Mouse (Mus musculus) hindbrain, embryonic 12.5 days (tissue): ENCODE measurements around the gene Mvb12a. TPM values are rescaled to one million over a fixed set of nuclear protein-coding genes. Genes with fewer than 3 reads are reported as not detected.
"Not testable (repeated sequence)": the region's sequence is repeated elsewhere in the genome, so short reads cannot be mapped to it uniquely, and the experiment has no call there.

Experiments used
- ATAC-seq: fragments of 200-750 bp; cut with Nextera tagmentation; 2 replicates; pipeline ENCODE4 v1.8.0; 2017; ENCODE audit warnings: moderate TSS enrichment; ENCODE audit not compliant: low FRiP score
- H3K27ac ChIP-seq: fragments of 300-500 bp; sonication (generic); 2 replicates; pipeline ENCODE4 v1.5.1; 2016; ENCODE audit warnings: mild to moderate bottlenecking
- H3K27me3 ChIP-seq: fragments of 300-500 bp; sonication (generic); 2 replicates; pipeline ENCODE4 v1.6.1; 2016; ENCODE audit warnings: mild to moderate bottlenecking
- H3K36me3 ChIP-seq: fragments of 300-500 bp; sonication (generic); 2 replicates; pipeline ENCODE4 v1.6.1; 2016; ENCODE audit warnings: mild to moderate bottlenecking
- H3K4me1 ChIP-seq: fragments of 300-500 bp; sonication (generic); 2 replicates; pipeline ENCODE4 v1.6.1; 2016
- H3K4me2 ChIP-seq: fragments of 300-500 bp; sonication (generic); replicated peaks from 2 replicates; pipeline ENCODE4 v1.6.1; 2016; ENCODE audit warnings: mild to moderate bottlenecking
- H3K4me3 ChIP-seq: fragments of 300-500 bp; sonication (generic); 2 replicates; pipeline ENCODE4 v1.5.1; 2016; ENCODE audit warnings: mild to moderate bottlenecking
- H3K9ac ChIP-seq: fragments of 300-500 bp; sonication (generic); 2 replicates; pipeline ENCODE4 v1.6.1; 2016; ENCODE audit warnings: mild to moderate bottlenecking, moderate library complexity
- H3K9me3 ChIP-seq: fragments of 300-500 bp; sonication (generic); replicated peaks from 2 replicates; pipeline ENCODE4 v1.6.1; 2016; ENCODE audit warnings: mild to moderate bottlenecking
- WGBS: fragments of 180-500 bp; shearing (Covaris S2); methylation state at CpG from one replicate; pipeline ENCODE4 v1.1.7; 2016; 5-methylcytosine and 5-hydroxymethylcytosine counted together
- polyA plus RNA-seq: library from polyadenylated mRNA; unstranded; fragments of >200 nt; fragmentation: Nextera tagmentation; extraction: Ambion mirVana; gene quantifications from 2 replicates; pipeline ENCODE4 v1.2.1, GENCODE M21; 2016

Gene Mvb12a
- polyA plus RNA-seq, 1 experiment from 2014 or later: 58.4 TPM

- Histone ChIP-seq H3K9me3 (no peaks in the 10 kb centered on the region), H3K4me3 (no peak overlapping the region), H3K36me3 (no peaks in the 10 kb centered on the region), H3K4me2 (no peak overlapping the region), H3K27ac (no peak overlapping the region), H3K4me1 (peaks cover 7% of the 10 kb centered on the region; the same call in 1 of the 2 replicates), H3K9ac (no peak overlapping the region), H3K27me3 (peaks cover 64% of the 10 kb centered on the region)
- WGBS: 60% methylated on average over 2 of the region's 2 CpGs
- no peak for ATAC-seq
Measured at GRCm38 (mm10) chr8:71509316-71509715, 33.4 kb upstream of the Mvb12a start.

GRCm38 (mm10) chr8:71511644-71512043 lies 31.1 kb upstream of the Mvb12a start, which contains the start of gene Plvap:
TSS of gene Plvap (minus strand) at chr8:71511752.
- WGBS: 59% methylated on average over 14 of the region's 14 CpGs
- H3K27me3 ChIP-seq: peaks cover 48% of the 10 kb centered on the region
- no peak for ATAC-seq
- H3K4me2 ChIP-seq: no peak within 1 kb of the TSS
- H3K4me1 ChIP-seq: peaks cover 8% of the 10 kb centered on the region
- no peak within 1 kb of the TSS for H3K4me3 ChIP-seq
- no peaks in the 10 kb centered on the region for H3K9me3 ChIP-seq
- no peaks in the 10 kb centered on the region for H3K36me3 ChIP-seq
- no peak within 1 kb of the TSS for H3K9ac ChIP-seq
- H3K27ac ChIP-seq: no peak within 1 kb of the TSS

- Histone ChIP-seq H3K4me3 (no peak overlapping the region), H3K27me3 (peaks cover 32% of the 10 kb centered on the region), H3K27ac (no peak overlapping the region), H3K9me3 (no peaks in the 10 kb centered on the region), H3K4me2 (no peak overlapping the region), H3K9ac (no peak overlapping the region), H3K36me3 (no peaks in the 10 kb centered on the region), H3K4me1 (peaks cover 9% of the 10 kb centered on the region)
- 64% methylated on average over 14 of the region's 15 CpGs for WGBS
- no peak for ATAC-seq
Measured at GRCm38 (mm10) chr8:71513018-71513754, 29.5 kb upstream of the Mvb12a start.

GRCm38 (mm10) chr8:71515043-71515442 lies 27.7 kb upstream of the Mvb12a start:
- Histone ChIP-seq H3K9me3 (no peaks in the 10 kb centered on the region), H3K27ac (no peak overlapping the region), H3K4me3 (no peak overlapping the region), H3K4me2 (no peak overlapping the region), H3K36me3 (no peaks in the 10 kb centered on the region), H3K9ac (no peak overlapping the region), H3K27me3 (peaks cover 15% of the 10 kb centered on the region; the same call in 1 of the 2 replicates), H3K4me1 (peaks cover 9% of the 10 kb centered on the region)
- no peak for ATAC-seq
- WGBS: 67% methylated on average over 5 of the region's 5 CpGs

GRCm38 (mm10) chr8:71516786-71517185 lies 25.9 kb upstream of the Mvb12a start:
- Histone ChIP-seq H3K4me2 (no peak overlapping the region), H3K9ac (no peak overlapping the region), H3K4me3 (no peak overlapping the region), H3K9me3 (no peaks in the 10 kb centered on the region), H3K36me3 (no peaks in the 10 kb centered on the region), H3K27ac (no peak overlapping the region), H3K4me1 (peaks cover 11% of the 10 kb centered on the region), H3K27me3 (peaks cover 2% of the 10 kb centered on the region; the same call in 1 of the 2 replicates)
- 9% methylated on average over 6 of the region's 6 CpGs for WGBS
- no peak for ATAC-seq

GRCm38 (mm10) chr8:71519037-71519825 lies 23.5 kb upstream of the Mvb12a start:
- peaks cover 11% of the 10 kb centered on the region for H3K4me1 ChIP-seq

GRCm38 (mm10) chr8:71521634-71522033 lies 21.1 kb upstream of the Mvb12a start:
- H3K27me3 ChIP-seq: peaks cover 36% of the 10 kb centered on the region
- H3K9ac ChIP-seq: no peak overlapping the region
- no peak overlapping the region for H3K4me3 ChIP-seq
- no peaks in the 10 kb centered on the region for H3K9me3 ChIP-seq
- H3K4me1 ChIP-seq: peaks cover 23% of the 10 kb centered on the region
- H3K36me3 ChIP-seq: no peaks in the 10 kb centered on the region
- peak; percentile 65 for ATAC-seq
- no peak overlapping the region for H3K27ac ChIP-seq
- WGBS: 6% methylated on average over 17 of the region's 17 CpGs
- no peak overlapping the region for H3K4me2 ChIP-seq

More at GRCm38 (mm10) chr8:71519037-71519825, 23.5 kb upstream of the Mvb12a start:
- 48% methylated on average over 8 of the region's 10 CpGs for WGBS
- H3K27ac ChIP-seq, ATAC-seq, H3K4me2 ChIP-seq, H3K4me3 ChIP-seq, H3K9ac ChIP-seq, H3K36me3 ChIP-seq, H3K9me3 ChIP-seq: not testable (repeated sequence)
- H3K27me3 ChIP-seq: peaks cover 12% of the 10 kb centered on the region

GRCm38 (mm10) chr8:71525226-71526050 lies 17.3 kb upstream of the Mvb12a start, which contains the start of gene Ccdc194:
TSS of gene Ccdc194 (minus strand) at chr8:71525711.
- ATAC-seq: no peak
- 4% methylated on average over 46 of the region's 46 CpGs for WGBS
- peak within 1 kb of the TSS; percentile 22; the same call in 1 of the 2 replicates for H3K4me2 ChIP-seq
- no peaks in the 10 kb centered on the region for H3K9me3 ChIP-seq
- H3K4me1 ChIP-seq: peaks cover 18% of the 10 kb centered on the region
- H3K4me3 ChIP-seq: peak within 1 kb of the TSS; percentile 12; the same call in 1 of the 2 replicates
- H3K27me3 ChIP-seq: peaks cover 56% of the 10 kb centered on the region
- no peak within 1 kb of the TSS for H3K27ac ChIP-seq
- H3K36me3 ChIP-seq: no peaks in the 10 kb centered on the region
- H3K9ac ChIP-seq: no peak within 1 kb of the TSS

- 1% methylated on average over 6 of the region's 6 CpGs for WGBS
- H3K27me3 ChIP-seq: peaks cover 56% of the 10 kb centered on the region
Measured at GRCm38 (mm10) chr8:71526272-71526671, 16.4 kb upstream of the Mvb12a start.

GRCm38 (mm10) chr8:71527162-71527870 lies 15.4 kb upstream of the Mvb12a start:
- 29% methylated on average over 3 of the region's 3 CpGs for WGBS
- Histone ChIP-seq H3K27me3 (peaks cover 56% of the 10 kb centered on the region), H3K4me3 (no peak overlapping the region)

More at GRCm38 (mm10) chr8:71526272-71526671, 16.4 kb upstream of the Mvb12a start:
- no peak for ATAC-seq
- H3K9ac ChIP-seq: no peak overlapping the region
- H3K4me3 ChIP-seq: no peak overlapping the region
- no peak overlapping the region for H3K27ac ChIP-seq
- no peaks in the 10 kb centered on the region for H3K36me3 ChIP-seq
- H3K9me3 ChIP-seq: no peaks in the 10 kb centered on the region
- H3K4me2 ChIP-seq: no peak overlapping the region
- peaks cover 18% of the 10 kb centered on the region for H3K4me1 ChIP-seq

GRCm38 (mm10) chr8:71528362-71529073 lies 14.2 kb upstream of the Mvb12a start:
- ATAC-seq: no peak
- Histone ChIP-seq H3K4me3 (no peak overlapping the region), H3K9me3 (no peaks in the 10 kb centered on the region), H3K4me1 (peaks cover 16% of the 10 kb centered on the region), H3K27ac (no peak overlapping the region), H3K9ac (no peak overlapping the region), H3K27me3 (peaks cover 53% of the 10 kb centered on the region), H3K4me2 (no peak overlapping the region), H3K36me3 (no peaks in the 10 kb centered on the region)
- WGBS: 82% methylated on average over 11 of the region's 11 CpGs

More at GRCm38 (mm10) chr8:71527162-71527870, 15.4 kb upstream of the Mvb12a start:
- Histone ChIP-seq H3K4me2 (no peak overlapping the region), H3K9me3 (no peaks in the 10 kb centered on the region), H3K36me3 (no peaks in the 10 kb centered on the region), H3K9ac (no peak overlapping the region), H3K27ac (no peak overlapping the region), H3K4me1 (peaks cover 16% of the 10 kb centered on the region)
- ATAC-seq: no peak
